Mouse (Mus musculus) 416B (cell line): ENCODE results near the gene Ttc28.

Experiments
- DNase-seq: peaks from one replicate; pipeline ENCODE4 v3.0.0; 2011; ENCODE audit warnings: low read depth

Ttc28 gene

DNA sequence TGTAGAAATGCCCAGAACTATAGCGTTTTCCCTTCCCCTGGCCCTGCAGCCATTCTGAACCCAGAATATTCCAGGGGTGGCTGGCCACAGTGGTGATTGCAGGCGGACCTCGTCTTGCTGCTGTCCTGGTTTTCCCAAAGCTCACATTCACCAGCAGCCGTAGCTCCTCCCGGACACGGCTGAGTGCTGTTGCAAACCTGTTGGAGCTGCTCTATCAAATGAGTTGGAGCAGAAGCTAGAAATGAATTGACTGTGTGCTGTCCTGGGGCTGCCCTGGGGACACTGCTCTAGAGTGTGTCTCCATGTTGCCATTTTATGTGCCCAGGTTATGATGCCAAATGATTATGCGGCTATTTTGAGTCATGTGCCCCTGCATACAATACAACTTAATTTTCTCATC is 254.2 kb downstream of the Ttc28 start:
- no peak for DNase-seq

DNA sequence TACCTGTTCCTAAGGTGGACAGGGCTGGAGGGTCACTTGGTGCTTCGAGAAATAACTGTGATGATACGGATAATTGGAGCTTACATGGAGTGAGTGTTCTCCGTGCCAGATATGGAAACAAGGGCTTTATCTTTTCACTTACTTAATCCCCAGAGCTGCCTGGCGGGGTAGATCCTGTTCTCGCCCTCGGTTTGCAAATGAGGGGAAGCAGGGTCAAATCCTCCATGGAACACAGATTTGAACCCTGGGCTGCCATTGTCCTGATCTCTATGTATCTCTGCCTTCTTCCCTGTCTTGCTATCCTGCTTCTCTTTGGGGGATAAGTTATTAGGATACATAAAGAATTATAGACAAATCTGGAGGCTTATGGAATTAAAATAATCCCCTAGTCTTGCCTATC is 257.7 kb downstream of the Ttc28 start:
- no peak for DNase-seq

DNA sequence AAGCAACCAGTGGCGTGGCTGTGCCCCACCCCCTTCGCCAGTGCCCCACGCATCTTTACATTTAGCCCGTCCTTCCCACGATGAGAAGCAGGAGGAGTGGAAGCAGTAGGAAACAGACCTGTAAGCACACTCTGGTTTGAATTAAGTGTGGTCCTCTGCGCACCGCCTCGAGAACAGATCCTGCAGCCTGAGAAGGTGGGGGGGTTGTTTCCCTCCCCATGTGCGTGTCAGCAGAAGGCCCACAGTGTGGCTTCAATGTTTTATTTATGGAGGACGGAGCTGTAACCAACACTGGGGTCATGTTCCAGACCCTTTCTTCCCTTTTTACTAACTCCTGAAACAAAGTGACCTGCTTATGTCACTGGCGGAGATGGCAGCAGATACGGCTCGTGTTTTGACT is 258.1 kb downstream of the Ttc28 start:
- DNase-seq = no peak

DNA sequence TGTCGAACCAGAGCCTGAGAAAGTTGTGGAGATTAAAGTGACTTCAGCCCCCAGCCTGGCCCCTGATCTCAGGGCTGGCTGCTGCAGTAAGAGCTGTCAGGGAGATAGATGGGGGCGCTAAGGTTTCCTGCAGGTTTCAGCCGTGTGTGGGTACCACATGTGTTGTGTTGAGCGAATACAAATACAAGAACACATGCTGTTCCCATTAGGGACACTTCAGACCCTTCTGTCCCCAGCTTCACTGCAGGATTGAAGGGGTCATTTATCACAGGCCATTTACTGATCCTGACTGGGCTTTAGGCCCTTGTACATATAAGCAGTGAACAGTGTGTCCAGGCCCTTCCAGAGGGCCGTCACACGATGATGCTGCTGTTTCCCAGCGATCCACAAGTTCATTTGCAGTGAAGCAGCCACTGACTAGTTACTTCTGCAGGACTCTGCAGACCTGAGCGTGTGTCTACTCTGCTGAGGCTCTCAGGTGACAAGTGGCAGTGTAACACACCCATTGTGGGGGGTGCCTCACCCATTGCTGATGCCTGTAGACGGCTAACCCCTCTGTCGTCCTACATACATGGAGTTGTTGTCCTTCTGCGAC is 258.7 kb downstream of the Ttc28 start:
- no peak for DNase-seq

DNA sequence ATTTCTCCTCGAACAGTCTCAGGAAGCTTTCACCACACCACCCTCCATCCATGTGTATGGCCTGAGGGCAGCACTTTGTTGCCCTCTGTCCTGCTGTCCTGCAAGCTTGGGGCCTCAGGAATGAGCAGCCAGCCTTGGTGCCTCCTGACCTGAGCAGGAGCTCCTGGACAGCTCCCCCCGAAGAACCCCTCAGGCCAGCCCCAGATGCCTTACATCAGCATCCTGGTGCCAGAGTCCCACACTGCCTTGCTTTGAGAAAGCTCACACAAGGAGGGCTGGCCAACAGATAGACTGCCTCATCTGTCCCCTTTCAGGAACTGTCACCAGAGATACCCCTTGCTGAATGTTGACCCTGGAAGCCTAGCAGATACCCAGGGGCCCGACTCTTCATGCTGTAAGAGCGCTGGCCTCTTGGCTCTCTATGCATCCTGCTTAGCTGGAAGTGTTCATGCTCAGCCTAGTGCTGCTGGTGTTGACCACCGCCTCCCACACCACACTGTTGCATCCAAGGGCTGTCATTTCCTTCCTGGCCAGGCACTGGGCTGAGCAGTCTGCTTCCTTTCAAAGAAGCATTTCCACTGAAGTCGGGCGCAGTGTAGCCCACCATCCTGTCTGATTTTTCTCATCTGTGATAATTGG is 259.4 kb downstream of the Ttc28 start:
- DNase-seq = no peak

DNA sequence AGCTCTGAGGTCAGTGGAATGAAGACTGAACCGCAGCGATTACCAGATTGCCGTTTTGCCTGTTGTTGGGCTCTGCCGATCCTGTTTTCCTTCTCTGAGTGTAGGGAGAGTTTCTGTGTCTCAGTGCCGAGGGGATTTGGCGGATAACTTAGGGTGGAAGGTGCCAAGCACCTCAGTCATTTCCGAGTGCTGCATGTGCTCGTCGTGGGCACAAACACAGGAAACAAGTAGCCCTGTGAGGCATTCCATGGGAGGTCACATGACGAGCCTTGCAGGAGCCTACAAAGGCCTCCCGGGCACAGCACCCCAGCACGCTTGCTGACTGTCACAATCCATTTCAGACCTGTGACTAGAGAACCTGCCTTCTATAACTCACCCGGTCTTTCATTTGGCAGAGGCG is 260.0 kb downstream of the Ttc28 start:
- DNase-seq = no peak

DNA sequence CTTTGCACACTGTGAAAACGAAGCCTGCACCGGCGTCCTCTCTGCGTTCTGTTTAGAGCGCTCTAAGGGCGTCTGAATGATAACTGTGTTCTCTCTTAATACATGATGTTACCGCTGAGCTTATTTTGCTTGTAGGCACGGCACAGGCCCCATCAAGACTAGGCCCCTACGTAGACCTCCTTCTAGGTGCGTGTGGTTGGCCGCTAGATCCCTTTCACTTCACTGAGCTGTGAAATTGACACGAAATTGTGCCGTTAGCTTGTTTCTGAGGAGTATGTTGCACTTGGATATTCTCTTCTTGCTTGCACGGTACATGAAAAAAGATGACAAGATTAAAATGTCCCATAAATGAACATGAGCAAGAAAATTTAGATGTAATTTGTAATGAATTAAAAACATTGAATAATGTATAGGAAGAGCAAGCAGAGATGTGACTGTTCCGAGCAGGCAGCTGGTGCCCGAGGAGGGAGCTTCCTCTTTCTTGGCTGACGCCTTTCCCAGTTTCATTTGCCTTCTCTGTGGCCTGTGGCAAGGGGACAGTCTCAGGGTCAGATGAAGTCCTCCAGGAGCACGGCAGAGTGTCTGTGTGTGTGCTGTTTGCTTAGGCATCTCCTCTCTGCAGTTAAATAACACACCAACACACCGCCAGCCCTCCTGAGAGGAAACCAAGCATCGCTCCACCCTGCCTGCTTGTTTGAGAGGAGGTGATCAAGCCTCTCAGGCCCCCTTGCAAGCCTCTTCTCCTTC is 261.7 kb downstream of the Ttc28 start:
- DNase-seq = no peak

DNA sequence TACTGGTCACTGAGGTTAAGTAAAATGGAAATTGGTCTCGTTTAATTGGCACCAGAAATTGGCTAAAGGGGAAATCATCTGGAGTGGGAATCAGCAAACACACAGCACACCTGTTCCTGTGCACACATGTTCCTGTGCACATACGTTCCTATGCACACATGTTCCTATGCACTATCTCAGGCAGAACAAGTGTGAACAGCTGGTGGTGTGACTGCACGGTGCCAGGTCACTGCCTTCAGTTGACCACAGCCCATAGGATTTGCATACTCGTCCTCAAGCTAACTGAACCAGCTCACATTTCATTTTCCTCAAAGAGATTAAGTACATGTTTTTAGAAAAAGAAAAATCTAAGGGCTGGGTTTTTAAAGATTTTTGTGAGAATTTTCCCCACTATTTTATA is 263.2 kb downstream of the Ttc28 start:
- DNase-seq = no peak

DNA sequence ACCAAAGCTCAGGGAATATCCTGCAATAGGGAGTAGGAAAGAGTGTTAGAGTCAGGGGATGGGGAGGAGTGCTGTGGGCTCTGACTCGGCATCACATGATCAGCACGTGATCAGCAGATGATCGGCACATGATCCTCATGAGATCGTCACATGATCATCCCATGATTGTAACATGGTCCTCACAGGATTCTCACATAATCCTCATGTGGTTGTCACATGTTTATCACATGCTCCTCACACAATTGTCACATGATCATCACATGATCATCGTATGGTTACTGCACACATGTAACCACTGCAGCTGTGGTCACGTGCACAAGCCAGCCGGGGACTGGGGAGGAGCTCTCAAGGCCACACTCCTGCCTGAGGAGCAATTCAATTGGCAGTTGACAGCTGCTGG is 264.8 kb downstream of the Ttc28 start:
- no peak for DNase-seq

DNA sequence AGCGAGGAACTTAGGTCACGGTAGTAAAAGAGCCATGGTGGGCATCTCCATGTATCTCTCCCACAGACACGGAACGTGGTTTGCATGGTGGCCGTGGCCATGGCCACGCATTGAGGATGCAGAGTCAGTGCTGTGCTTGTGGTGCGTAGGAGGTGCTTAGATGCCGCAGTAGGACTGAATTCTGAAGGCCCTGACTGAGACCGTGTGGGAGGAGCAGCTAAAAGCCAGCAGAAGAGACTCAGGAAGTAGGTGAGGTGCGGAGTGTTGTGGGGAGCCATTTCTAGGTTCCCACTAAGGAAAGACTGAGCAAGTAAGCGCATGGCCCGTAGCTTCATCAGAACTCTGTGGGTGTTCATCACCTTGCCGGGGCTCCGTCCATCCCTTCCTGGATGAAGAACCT is 271.0 kb downstream of the Ttc28 start:
- no peak for DNase-seq

DNA sequence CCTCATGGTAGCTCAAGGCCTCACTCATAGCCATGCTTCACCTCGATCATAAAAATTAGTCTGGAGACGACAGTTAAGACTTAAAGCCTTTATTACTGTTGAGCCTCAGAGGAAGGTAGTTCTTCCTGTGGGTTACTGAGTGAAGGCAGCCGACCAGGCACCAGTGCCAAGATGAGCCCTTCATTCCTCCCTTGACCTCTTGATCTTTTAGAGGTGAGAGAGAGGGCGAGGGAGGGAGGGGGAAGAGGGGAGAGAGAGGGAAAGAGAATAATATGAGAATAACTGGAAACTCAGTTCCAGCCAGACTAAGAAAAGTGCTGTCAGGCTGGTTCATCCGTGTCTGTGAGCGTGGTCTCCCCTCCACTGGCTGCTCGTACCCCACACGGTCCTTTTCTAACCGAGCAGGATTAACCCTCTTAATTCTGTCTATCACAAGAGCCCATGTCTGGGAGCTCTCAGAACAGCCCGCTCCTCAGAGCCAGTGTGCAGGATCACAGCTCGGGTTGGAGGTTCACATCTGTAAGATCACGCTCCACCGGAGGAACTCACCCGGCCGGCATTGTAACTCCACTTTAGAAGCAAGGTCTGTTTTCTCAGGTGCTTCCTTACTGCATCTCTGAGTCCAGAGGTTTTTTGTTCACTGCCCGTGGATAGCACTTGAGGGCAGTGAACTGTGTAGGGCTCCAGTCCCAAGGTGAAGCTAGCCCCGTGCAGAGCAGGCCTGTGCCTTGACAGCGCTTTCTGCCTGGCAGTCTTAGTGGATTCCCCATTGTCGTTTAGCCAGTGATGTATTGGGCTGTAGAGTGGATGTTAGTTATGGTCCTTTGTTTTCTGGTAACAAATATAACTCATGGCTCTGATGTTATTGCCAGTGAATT is 272.5 kb downstream of the Ttc28 start:
- DNase-seq = no peak

DNA sequence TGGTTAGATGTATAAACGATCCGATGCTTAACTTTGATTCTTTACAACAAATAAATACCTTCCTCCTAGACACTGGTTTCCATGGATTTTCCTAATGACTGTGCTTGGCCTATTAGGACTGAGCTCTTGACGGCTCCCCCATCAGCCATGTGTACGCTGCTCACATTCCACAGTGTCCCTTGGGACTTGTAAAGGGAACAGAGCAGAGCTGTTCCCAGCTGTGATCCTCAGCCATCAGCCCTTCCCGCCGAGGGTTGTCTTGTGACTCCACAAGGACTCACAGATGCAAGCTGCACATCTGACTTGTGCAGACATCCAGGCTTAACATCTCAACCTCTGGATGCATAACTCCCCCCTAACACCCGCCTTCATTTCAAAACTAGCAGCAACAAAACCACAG is 275.0 kb downstream of the Ttc28 start:
- DNase-seq = no peak

DNA sequence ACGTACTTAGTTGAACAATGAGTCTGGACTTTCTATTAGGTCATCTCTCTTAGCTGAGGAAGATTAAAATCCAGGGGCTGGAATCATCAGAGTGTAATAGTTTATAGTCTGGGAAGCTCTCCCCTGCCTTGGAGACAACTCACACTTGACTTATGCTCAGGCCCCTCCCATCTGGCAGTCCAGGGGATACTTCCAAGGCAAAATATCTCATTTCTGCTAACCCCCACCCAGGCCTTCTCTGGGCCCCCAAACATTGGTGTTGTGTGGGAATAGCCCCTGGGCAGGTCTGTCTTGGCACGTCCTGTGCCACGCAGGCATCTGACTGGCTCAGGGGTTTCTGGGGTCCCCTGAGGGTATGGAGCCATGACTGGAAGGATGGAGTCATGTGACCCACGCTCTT is 275.7 kb downstream of the Ttc28 start:
- DNase-seq = no peak

DNA sequence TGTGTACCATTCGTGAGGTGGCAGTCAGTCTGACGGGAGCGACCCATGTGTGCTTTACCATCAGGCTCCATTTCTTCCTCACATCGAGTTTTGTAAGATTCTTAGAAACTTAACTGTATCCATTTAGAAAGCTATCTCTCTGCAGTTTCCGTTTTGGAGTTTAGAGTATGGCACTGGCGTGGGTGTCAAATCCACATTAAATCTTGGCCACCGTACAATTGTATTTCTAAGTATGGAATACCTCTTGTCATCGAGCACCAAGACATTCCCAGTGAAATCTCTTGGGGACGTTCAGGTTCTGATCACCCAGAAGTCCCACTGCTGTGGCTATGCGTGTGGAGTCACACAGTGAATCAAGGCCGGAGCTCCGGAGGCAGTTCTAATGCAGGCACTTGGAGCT is 276.3 kb downstream of the Ttc28 start:
- no peak for DNase-seq

DNA sequence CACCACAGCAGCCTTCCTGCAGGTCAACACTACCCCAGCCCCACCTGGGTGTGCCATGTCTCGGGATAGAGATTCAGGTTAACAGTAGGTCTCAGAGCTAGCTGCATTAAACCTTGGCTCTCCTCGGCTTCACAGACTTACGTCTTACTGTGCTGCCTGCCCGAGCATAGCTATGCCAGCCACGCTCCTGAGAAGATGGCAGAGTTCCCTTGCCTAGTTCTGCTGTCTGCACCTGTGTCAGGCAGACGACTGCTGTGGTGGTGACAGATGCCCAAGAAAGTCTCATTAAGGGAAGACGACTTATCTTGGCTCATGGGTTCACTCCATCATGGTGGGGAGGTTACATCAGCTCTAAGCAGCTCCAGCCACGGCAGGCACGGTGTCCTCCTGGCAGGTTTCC is 278.7 kb downstream of the Ttc28 start:
- no peak for DNase-seq

DNA sequence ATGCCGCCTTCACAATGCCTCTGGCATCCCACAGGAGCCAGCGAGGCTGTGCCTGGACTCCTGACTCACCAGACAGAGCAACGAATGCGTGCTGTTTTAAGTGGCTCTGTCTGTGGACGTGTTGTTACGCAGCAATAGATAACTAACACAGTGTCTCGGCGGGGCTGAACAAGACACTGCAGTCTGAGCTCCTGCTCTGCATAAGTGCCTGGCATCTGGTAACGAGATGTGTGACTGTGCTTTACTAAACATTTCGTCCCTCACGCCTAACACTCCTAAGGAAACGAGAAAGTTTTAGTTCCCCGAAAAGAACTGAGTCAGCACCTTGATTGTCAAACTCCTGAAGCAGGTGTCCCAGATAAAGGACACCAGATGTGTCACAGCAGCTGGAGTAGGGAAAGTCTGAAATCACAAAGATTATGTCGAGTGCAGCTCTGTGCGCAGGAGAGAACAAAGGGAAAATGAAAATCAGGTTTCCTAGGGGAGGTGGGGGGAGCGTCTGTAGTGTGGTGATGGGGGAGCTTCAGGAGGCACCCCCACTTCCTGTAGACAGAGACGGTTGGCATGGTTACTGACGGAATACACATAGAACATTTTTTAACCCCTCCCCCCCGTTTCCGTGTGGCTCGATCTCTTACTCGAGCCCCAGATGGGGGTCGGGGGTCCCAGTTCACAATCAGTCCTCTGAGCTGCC is 280.2 kb downstream of the Ttc28 start:
- no peak for DNase-seq

DNA sequence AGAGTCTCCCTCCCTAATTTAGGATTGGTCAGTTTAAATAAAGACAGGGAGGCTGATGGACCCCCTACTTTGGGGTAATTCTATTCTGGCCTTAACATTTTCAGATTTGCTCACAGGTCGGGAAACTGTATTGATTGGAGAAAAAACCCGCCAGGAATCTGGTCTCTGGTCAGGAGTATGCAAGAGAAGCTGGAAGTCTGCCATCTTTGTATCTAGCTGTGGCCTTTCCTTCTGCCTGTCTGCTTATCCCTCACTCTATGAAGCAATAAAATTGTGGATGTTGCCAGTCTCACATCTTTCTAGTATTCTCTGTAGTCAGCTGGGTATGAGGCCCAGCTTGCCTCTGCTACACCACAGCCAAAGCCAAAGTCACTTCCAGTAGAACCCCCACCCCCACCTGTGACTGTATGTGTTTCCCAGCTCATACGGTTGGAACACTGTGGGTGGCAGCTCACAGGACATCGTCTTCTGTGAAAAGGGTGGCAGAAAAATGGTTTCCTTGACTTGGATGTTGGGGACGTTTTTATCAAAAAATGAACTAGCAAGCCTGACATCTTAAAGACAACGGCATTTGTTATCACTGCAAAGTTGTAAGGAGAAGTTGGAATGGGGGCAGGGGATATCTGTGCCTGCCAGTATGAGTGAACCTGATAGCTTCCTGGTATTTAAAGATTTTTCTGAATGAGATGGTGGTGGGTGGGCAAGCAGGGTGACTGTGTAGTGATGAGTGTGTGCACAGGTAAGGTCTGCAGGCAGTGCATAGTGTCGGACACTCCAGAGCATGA is 281.7 kb downstream of the Ttc28 start:
- no peak for DNase-seq

DNA sequence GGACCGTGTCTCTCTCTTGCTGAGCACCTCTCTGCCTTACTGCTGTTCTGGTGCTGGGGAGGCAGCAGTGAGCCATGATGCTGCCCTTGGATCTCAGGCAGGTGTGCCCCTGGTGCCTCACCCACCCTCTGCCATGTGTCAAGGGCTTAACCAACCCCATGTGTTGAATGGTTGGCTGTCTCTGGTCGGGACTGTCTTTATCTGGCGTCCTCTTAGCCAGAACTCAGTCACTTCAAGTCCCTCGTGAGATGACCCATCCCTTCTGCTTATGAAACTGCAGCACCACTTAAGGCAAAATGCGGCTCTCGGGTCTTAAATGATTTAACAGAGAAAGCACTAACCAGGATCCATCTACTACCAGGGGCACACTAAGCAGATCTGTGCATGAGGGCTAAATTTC is 283.3 kb downstream of the Ttc28 start:
- DNase-seq = no peak

DNA sequence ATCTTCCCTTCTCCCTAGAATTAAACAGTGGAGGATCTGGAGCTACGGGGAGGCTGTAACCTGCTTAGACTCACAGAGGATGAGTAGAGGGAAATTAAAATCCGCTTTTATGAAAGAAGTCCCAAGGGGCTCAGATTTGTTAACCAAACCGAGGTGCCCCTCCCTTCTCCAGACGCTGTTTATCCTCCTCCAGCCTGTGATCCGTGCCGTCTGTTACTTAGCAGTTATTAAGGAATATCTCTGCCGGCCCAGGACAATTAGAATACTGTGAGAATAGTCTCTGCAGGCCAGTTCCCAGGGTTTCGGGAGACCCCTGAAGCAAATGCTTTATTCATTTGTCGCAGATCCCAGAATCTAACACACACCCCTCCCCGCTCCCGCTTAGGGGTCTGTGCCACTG is 283.8 kb downstream of the Ttc28 start:
- DNase-seq = no peak

DNA sequence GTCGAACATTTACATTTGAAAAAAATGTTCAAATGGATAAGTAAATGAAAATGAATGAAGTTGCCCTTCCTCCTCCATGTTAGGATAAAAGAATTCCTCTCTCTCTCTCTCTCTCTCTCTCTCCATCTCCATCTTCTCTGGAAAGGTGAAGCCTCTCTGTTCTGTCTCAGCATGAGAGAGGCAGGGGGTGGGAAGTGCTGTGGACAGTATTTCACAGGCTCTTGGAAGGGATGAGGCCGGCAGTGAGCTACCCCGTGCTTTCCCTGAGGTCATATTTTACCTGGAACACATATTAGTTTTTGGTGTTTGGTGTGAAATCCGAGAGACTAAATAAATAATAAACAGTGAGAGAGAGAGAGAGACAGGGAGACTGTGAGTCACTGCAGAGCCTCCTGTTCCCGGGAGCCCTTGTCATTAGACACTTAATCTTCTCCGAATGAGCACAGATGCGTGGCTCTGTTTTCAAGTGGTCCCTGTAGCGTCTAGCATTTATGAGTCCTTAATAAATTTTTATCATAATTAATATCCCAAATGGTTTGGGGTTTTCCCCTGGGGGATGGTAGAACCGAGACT is 284.8 kb downstream of the Ttc28 start:
- DNase-seq = no peak

DNA sequence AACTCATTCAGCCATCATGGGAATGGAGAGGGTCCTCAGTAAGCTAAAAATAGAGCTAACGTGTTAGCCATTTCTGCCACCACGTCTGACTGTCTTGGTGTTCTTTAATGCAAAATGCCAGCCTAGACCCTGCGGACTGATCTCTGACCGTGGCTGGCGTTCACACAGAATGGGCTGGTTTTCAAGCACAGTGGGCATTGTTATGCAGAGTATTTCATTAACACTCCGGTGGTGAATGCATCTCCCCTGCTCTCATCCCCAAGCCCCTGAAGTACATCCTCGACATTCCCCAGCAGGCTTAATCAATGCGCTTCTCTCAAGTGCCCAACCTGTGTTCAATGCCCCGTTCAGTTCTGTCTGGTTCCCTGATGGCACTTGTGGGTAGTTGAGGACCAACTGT is 290.8 kb downstream of the Ttc28 start:
- DNase-seq = no peak
